Mouse (Mus musculus) gastrocnemius, postnatal 14 days (tissue): ENCODE measurements around the gene Itpkb. TPM values are rescaled to one million over a fixed set of nuclear protein-coding genes. Genes with fewer than 3 reads are reported as not detected.

Experiments
- DNase-seq: peaks from one replicate; pipeline ENCODE4 v3.0.0; 2021; ENCODE audit warnings: mixed read lengths
- intact Hi-C: fragments of 180-260 bp; cut with DNase I; formaldehyde crosslinking; loops from one replicate; pipeline ENCODE4 v1.15.1; 2025; ENCODE audit warnings: low total_unique reads
- total RNA-seq, 2 experiments: library from RNA; stranded (reverse); gene quantifications; 2 replicates each; pipeline ENCODE4 v1.2.3; 2021

Itpkb gene
- total RNA-seq, 2 experiments from 2014 or later = 27.6 to 28.6 TPM

DNA sequence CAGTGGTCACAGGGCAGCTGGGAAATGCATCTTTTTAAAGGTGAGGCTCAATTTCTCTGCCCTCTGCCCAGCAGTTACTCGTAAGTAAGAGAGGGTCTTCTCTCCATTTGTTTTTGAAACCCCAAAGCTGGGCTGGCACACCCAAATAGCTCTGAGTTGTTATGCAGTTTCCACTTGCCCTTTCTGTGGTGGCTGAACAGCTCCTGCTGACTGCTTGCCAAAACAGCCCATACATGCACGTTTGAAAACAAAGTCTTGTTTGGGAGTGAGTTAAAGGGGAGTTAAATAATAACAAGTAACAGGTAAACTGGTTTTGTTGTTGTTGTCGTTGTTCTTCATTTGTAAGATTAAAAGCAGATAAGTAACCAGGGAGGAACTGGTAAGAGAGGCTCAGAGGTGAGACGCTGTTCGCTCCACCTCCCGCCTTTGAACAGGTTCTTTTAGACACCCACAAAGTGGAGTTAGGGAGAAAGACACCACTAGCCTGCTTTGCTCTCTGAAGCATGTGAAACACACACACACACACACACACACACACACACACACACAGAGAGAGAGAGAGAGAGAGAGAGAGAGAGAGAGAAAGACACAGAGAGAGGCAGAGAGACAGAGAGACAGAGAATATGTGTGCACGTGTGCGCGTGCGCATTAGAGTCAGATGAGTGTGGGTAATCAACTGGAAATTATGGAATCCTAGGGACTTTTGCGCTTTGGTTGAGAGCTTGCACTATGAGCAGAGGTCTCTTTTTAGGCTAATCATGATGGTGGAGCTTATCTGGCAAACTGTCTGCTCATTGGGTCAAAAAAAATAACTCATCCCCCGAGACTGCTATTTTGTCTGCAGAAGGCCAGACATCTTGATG is 5.5 kb downstream of the Itpkb start:
- DNase-seq = no peak
- intact Hi-C loops = loop anchor here (10.0 kb wide), 1 partner anchor 49 kb away; no protein-coding TSS in a partner anchor

GRCm38 (mm10) chr1:180338358-180338757 is 8.1 kb downstream of the Itpkb start:
- no peak for DNase-seq
- intact Hi-C loops = loop anchor here (10.0 kb wide), 1 partner anchor 46 kb away; no protein-coding TSS in a partner anchor

- no peak for DNase-seq
- intact Hi-C loops = loop anchor here (10.0 kb wide), 1 partner anchor 46 kb away; no protein-coding TSS in a partner anchor
These were observed 8.9 kb downstream of the Itpkb start for GRCm38 (mm10) chr1:180339143-180339542.

- DNase-seq = no peak
- intact Hi-C loops = no loop called here
These were observed 12.7 kb downstream of the Itpkb start for GRCm38 (mm10) chr1:180342944-180343343.

- no peak for DNase-seq
- intact Hi-C loops = no loop called here
These were observed 13.3 kb downstream of the Itpkb start for GRCm38 (mm10) chr1:180343434-180344210.

DNA sequence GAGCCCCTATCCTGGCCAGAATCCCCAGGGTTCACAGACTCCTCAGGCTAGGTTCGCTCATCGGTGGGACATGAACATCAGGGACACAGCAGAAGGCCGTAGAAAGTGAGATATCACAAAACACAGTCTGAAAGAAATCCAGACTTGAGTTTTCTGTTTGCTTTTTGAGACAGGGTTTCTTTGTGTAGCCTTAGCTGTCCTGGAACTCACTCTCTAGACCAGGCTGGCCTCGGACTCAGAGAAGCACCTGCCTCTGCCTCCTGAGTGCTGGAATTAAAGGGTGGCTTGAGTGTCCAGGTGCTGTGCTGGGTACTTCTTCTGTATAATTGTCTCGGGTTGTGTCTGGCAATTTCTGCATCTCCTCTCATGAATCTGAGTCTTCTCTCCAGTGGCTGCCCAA is 14.8 kb downstream of the Itpkb start:
- intact Hi-C loops = no loop called here

DNA sequence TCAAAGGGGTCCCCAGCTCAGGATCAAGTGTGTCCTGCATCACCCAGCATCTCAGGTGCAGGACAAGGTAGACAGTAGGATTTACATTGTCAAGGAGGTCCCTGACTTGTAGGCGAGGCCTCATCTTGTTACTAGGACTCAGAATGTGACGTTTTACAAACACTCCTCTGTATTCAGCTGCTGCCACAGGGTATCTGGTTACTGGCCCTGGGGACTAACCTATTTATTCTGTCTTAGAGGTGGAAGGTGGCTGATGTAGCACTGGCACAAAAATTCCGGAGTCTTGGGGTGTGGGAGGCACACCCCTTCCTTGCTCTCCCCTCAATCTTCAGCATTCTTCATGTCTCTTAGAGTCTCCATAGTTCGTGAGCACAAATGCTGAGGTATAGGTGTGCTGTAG is 16.8 kb downstream of the Itpkb start:
- intact Hi-C loops = no loop called here
- no peak for DNase-seq

More for the DNA sequence above, 14.8 kb downstream of the Itpkb start:
- DNase-seq = no peak

GRCm38 (mm10) chr1:180347907-180348306 is 17.6 kb downstream of the Itpkb start:
- intact Hi-C loops = no loop called here
- DNase-seq = no peak

DNA sequence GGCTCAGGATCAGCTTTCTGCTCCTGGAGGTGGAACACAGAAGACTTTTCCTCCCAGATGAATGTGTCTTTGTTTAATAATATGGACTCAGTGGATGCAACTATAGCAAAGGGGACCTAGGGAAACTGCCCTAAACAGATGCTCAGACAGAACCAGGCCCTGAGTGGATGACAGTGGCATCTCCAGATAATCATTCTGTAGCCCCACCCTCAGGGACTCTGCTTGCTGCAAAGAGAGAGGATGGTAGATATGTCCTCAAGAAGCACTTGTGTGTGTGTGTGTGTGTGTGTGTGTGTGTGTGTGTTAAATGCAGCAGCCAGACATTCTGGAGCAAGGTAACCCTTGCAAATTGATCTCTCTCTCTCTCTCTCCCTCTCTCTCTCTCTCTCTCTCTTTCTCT is 18.8 kb downstream of the Itpkb start:
- intact Hi-C loops = no loop called here
- no peak for DNase-seq

- intact Hi-C loops = no loop called here
- no peak for DNase-seq
These were observed 22.0 kb downstream of the Itpkb start for GRCm38 (mm10) chr1:180352258-180352657.

DNA sequence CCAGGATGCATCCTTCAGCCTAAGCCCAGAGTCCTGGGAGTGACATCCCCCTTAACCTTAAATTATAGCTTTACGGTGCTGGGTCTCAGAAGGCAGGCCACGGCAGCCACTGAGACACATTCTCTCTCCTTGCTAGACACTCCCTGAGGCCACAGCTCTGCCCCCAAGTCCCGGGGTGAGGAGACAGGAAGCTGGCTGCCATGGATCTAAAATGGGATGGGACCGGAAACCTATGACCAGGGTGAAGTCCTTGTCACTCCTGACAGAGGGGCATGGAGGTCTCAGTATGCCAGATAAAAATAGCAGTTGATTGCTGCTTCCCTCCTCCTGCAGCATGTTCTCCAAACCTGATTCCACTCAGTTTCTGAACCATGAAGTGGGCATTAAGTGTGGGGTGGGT is 23.8 kb downstream of the Itpkb start:
- intact Hi-C loops = no loop called here

DNA sequence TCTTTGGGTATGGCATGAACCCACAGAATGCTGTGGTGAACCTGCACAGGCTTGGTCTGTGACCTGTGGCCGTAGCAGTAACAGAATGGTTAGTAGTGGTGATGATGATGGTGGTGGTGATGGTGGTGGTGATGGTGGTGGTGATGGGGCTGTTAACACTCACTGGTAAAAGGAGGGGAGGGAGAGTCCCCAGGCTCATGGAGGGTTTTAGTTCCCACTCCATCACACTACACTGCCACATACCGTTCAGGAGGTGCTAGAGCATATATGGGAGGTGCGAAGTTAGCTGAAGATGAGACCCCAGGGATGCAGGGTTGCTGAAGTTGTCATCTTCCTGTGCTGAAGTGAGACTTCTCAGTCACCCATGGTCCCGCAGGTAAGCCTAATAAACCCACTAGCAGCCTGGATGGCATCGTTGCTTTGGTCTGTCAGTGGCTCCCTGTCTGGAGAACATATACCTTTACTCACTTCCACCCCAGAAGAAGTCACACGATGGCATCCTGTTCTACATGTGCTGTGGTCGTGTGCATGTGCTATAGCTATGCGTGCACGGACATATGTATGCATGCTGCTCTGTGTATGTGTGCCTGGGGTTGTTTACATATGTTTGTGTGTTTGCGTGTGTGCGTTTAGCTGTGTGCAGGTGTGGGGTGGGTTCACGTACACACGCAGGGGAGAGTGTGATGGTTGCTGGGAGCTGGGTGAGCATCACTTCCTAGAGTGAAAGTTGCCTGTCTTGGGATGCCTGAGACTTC is 24.9 kb downstream of the Itpkb start:
- DNase-seq = no peak
- intact Hi-C loops = no loop called here

More for the DNA sequence above, 23.8 kb downstream of the Itpkb start:
- DNase-seq = no peak

DNA sequence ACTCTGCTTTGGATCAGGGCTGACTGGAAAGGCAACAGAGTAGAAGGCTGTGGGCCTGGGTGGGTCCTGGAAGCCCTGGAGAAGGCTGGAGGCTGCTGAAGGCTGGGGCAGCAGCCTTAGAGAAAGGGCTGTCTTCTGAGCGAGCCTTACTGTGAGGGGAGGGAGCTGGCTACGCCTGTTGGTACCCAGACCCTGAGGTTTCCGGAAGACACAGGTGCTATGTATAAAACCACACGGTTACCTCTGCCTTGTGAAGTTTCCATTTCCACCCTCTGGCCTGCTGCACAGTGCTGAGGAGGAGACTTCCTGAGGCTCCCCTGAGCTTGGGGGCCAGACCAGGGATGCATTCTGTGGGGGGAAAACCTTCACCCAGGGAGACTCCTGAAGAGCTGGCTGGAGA is 25.9 kb downstream of the Itpkb start:
- intact Hi-C loops = no loop called here

GRCm38 (mm10) chr1:180356857-180357256 is 26.6 kb downstream of the Itpkb start:
- DNase-seq = no peak
- intact Hi-C loops = no loop called here

More for the DNA sequence above, 25.9 kb downstream of the Itpkb start:
- DNase-seq = no peak

DNA sequence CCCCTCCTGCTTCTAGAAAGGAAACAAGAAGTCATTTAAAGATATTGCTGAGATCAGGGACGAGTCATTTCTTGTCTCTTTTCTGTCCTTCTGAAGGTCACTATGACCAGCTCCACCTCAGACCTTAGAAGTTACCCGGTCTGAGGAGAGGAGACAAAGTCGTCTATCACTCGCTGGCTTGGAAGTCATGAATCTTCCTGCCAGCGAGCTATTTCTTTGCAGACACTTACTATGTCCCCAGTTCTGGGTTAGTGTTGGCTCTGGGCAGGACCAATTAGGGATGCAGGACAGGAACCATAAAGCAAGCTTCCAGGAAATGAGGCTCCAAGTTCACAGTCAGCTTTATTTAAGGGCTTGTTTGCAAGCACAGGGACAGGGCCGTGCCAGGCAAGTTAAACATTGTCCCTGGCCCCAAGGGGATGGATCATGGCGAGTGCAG is 27.6 kb downstream of the Itpkb start:
- intact Hi-C loops = no loop called here
- no peak for DNase-seq

- intact Hi-C loops = no loop called here
- no peak for DNase-seq
These were observed 28.2 kb downstream of the Itpkb start for GRCm38 (mm10) chr1:180358466-180358865.

DNA sequence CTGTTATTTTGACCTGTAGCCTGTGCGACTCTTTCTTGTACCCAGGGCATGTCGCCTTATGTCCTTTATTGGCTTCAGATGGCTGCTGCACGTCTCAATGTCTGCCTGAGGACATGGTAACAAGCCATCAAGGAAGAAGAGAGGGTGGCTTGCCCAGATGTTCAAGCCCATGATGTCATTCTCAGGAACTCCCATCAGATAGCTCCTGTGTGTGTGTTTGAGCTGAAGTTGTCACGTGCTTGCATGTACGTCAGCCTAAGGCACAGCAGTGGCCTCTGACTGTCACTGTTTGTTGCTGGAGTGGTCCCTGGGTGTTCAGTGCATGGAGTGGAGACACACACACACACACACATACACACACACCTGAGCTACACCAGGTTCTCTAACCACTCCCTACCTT is 29.0 kb downstream of the Itpkb start:
- intact Hi-C loops = no loop called here
- DNase-seq = no peak

- no peak for DNase-seq
These were observed 31.9 kb downstream of the Itpkb start for GRCm38 (mm10) chr1:180362176-180362575.

GRCm38 (mm10) chr1:180362844-180363243 is 32.6 kb downstream of the Itpkb start:
- DNase-seq = no peak
- intact Hi-C loops = no loop called here

More at GRCm38 (mm10) chr1:180362176-180362575, 31.9 kb downstream of the Itpkb start:
- intact Hi-C loops = no loop called here

DNA sequence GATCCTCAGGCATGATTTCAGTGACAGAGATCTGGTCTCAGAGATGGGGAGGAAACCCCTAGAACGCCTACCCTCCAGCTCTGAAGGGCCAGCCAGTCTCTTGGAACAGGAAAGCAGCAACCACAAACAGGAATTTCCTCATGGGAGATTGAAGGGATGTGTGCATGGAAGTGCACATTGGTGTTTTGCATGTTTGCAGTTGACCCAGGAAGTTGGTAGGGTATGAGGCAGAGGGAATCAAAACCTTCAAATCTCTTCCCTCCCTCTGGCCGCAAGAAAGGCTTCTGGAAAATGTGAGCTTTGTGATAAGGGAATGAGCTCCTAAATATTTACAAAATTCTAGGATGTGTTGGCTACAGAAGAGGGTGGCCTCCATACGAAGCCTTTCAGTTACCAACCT is 33.0 kb downstream of the Itpkb start:
- intact Hi-C loops = no loop called here
- DNase-seq = no peak
